Mouse (Mus musculus): ENCODE results near the gene Impad1. TPM values are rescaled to one million over a fixed set of nuclear protein-coding genes. Genes with fewer than 3 reads are reported as not detected.

The Impad1 gene
- polyA plus RNA-seq (2015; fragmentation: Nextera tagmentation; extraction: Ambion mirVana): 45.7 and 49.2 TPM in 2 replicates

DNA sequence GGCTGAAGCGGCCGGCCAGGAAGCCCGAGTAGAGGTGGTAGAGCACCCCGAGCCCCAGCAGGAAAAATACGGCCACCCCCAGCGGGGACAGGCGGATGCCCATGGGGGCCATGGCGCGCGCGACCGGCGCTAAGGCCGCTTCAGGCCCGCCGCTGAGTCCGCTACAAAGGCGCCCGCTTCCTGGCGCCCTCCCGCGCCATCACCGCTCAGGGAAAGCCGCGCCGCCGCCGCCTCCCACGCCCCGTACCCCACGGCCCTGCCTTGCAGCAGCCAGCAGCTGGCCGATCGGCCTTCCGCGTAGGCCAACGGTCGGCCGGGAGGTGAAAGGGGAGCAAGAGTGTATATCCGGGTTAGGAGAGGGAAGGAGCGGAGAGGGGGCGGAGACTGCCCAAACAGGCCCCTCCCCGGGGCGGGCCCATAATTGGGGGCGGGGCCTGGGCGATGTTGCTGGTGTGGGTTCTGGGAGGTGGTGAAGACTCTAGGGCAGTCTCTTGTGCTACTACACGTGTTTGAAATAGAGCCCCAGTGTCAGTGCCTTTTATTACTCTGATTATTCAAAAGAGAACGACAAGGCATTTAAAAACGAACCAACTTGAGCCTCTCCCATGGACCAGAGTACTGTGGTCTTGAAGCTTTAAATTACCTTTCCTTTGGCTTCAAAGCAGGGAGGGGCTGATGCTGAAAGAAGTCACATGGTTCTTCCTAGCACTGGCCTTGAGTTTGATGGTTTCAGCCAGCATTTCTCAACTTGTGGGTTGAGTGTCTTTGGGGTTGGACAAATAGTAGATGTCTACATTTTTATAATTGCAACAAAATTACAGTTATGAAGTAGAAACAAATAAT is at the start of gene Impad1:
Gene Impad1, minus strand, starts transcription at position 364 of the 843 bp plus-strand sequence.
- Histone ChIP-seq H3K4me2 (replicated peaks) (peak within 1 kb of the TSS; percentile 66), H3K9me3 (no peaks in the 10 kb centered on the region), H3K4me1 (peaks cover 22% of the 10 kb centered on the region), H3K4me3 (peak within 1 kb of the TSS; percentile 94), H3K27me3 (no peaks in the 10 kb centered on the region), H3K27ac (replicated peaks) (peak within 1 kb of the TSS; percentile 75), H3K9ac (replicated peaks) (peak within 1 kb of the TSS; percentile 95), H3K36me3 (peaks cover 6% of the 10 kb centered on the region; the same call in 1 of the 2 replicates)
- ATAC-seq (replicated peaks): peak; percentile 96
- under 1% methylated on average over 48 of the region's 48 CpGs for WGBS

DNA sequence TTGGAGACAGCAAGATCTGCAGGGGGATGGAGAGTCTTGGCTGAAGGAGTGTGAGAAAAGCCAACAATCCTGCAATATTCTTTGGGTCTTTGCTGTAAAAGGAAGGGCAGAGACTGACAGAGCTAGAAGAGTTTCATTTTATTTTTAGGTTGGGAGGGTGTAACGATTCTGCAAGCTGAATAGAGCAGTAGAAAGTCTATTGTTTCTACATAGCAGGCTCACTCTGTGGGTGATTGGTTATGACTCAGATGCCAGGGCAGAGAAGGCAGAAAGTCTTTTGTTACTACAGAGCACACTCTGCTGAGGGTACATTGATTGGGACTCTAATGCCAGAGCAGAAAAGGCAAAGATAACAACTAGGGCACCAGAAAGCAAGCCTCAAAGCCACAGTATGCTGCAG is 47.0 kb upstream of the Impad1 start:
- Histone ChIP-seq H3K4me1 (no peaks in the 10 kb centered on the region), H3K9me3 (no peaks in the 10 kb centered on the region), H3K36me3 (no peaks in the 10 kb centered on the region), H3K4me3 (no peak overlapping the region), H3K27me3 (no peaks in the 10 kb centered on the region), H3K27ac (replicated peaks) (no peak overlapping the region), H3K4me2 (replicated peaks) (no peak overlapping the region), H3K9ac (replicated peaks) (no peak overlapping the region)
- 8% methylated on average over 1 of the region's 1 CpGs for WGBS
- no peak; the same call in 1 of the 2 replicates for ATAC-seq (replicated peaks)

DNA sequence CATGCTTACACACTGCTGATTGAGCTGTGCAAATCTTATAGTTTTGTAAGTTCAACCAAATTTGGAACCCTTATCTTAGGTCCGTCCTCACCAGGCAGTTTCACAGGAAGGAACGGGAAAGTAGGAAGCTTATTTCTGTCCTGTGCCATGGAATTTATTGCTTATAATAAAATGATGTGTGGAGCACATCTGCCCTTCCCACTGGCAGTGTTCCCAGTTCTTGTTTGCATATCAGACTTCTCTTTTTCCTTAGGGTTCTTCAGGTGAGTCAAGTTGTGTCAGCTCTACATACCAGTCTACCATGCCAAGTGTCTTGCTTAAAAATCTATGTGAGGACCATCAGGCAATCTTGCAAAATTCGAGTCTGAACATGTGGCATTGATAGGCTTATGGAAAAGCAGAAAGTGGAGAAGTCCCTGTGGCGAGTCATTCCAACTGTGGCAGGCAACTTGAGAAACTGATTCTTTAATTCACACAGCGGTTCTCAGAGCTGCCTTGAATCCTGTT is 40.7 kb upstream of the Impad1 start:
- no peak for ATAC-seq (replicated peaks)
- Histone ChIP-seq H3K9ac (replicated peaks) (no peak overlapping the region), H3K27me3 (no peaks in the 10 kb centered on the region), H3K4me1 (no peaks in the 10 kb centered on the region), H3K4me3 (no peak overlapping the region), H3K9me3 (no peaks in the 10 kb centered on the region), H3K27ac (replicated peaks) (no peak overlapping the region), H3K4me2 (replicated peaks) (no peak overlapping the region), H3K36me3 (no peaks in the 10 kb centered on the region)
- WGBS: 86% methylated on average over 5 of the region's 5 CpGs

GRCm38 (mm10) chr4:4828131-4828530 is 35.0 kb upstream of the Impad1 start:
- Histone ChIP-seq H3K4me1 (no peaks in the 10 kb centered on the region), H3K4me3 (no peak overlapping the region), H3K4me2 (replicated peaks) (no peak overlapping the region), H3K9ac (replicated peaks) (no peak overlapping the region), H3K27ac (replicated peaks) (no peak overlapping the region), H3K36me3 (no peaks in the 10 kb centered on the region), H3K27me3 (no peaks in the 10 kb centered on the region), H3K9me3 (no peaks in the 10 kb centered on the region)
- 58% methylated on average over 2 of the region's 2 CpGs for WGBS
- ATAC-seq (replicated peaks): no peak

DNA sequence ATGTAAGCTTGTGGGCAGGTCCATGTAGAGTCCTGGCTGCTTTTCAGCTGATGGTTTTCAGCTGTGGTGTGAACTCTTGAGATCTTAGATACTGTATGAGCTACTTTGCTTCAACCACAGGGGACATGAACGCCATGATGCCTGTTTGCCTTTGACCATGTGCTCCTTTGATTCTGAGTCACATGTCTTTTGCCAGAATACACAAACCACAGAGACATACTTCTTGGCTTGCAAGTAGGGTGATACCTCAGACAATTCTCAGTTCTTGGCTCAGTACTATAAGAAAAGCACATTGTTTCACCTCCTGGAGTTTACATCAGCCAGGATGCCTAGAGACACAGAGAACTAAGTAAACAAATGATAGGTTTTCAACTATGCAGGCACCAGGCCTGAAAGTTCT is 29.0 kb upstream of the Impad1 start:
- H3K9ac ChIP-seq (replicated peaks): no peak overlapping the region
- no peak overlapping the region for H3K27ac ChIP-seq (replicated peaks)
- H3K36me3 ChIP-seq: no peaks in the 10 kb centered on the region
- ATAC-seq (replicated peaks): no peak
- H3K4me2 ChIP-seq (replicated peaks): no peak overlapping the region
- WGBS: 78% methylated on average over 1 of the region's 1 CpGs
- H3K4me1 ChIP-seq: no peaks in the 10 kb centered on the region
- H3K9me3 ChIP-seq: no peaks in the 10 kb centered on the region
- H3K27me3 ChIP-seq: no peaks in the 10 kb centered on the region
- H3K4me3 ChIP-seq: no peak overlapping the region

GRCm38 (mm10) chr4:4792141-4792991 is 789 bp downstream of the Impad1 start:
- Histone ChIP-seq H3K4me3 (peak overlapping the region; percentile 94), H3K27me3 (no peaks in the 10 kb centered on the region), H3K27ac (replicated peaks) (peak overlapping the region; percentile 75), H3K4me2 (replicated peaks) (peak overlapping the region; percentile 66), H3K9me3 (no peaks in the 10 kb centered on the region), H3K36me3 (peaks cover 15% of the 10 kb centered on the region; the same call in 1 of the 2 replicates), H3K4me1 (peaks cover 22% of the 10 kb centered on the region), H3K9ac (replicated peaks) (peak overlapping the region; percentile 95)
- peak; percentile 68 for ATAC-seq (replicated peaks)
- 1% methylated on average over 61 of the region's 61 CpGs for WGBS

GRCm38 (mm10) chr4:4791180-4791579 is 2.0 kb downstream of the Impad1 start:
- 94% methylated on average over 1 of the region's 1 CpGs for WGBS
- Histone ChIP-seq H3K9ac (replicated peaks) (peak overlapping the region; percentile 95), H3K4me3 (peak overlapping the region; percentile 94), H3K27me3 (no peaks in the 10 kb centered on the region), H3K36me3 (peaks cover 16% of the 10 kb centered on the region; the same call in 1 of the 2 replicates), H3K27ac (replicated peaks) (no peak overlapping the region), H3K9me3 (no peaks in the 10 kb centered on the region), H3K4me1 (peaks cover 22% of the 10 kb centered on the region), H3K4me2 (replicated peaks) (peak overlapping the region; percentile 66)
- no peak for ATAC-seq (replicated peaks)

DNA sequence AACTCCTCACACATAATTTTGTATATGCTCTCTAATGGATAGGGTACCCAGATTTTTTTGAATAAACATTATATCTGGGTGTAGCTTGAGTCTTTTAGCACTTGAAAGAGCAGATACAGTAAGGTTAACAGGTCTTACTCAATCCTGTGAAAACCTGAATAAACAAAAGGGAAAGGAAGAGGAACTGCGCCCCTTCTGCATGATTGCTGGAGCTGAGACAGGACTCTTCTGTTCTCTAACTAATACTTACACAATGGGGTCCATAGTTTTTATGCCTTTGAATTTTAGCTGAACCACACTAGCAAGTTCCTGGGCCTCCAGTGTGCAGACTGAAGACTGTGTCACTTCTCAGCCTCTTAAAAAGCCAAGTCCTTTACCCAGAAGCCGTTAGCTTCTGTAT is 8.0 kb downstream of the Impad1 start:
- Histone ChIP-seq H3K4me1 (peaks cover 3% of the 10 kb centered on the region; the same call in 1 of the 2 replicates), H3K4me3 (no peak overlapping the region), H3K27ac (replicated peaks) (no peak overlapping the region), H3K9me3 (peaks cover 13% of the 10 kb centered on the region; the same call in 1 of the 2 replicates), H3K27me3 (no peaks in the 10 kb centered on the region), H3K36me3 (peaks cover 28% of the 10 kb centered on the region; the same call in 1 of the 2 replicates), H3K9ac (replicated peaks) (no peak overlapping the region), H3K4me2 (replicated peaks) (no peak overlapping the region)
- WGBS: 86% methylated on average over 2 of the region's 2 CpGs
- no peak for ATAC-seq (replicated peaks)

DNA sequence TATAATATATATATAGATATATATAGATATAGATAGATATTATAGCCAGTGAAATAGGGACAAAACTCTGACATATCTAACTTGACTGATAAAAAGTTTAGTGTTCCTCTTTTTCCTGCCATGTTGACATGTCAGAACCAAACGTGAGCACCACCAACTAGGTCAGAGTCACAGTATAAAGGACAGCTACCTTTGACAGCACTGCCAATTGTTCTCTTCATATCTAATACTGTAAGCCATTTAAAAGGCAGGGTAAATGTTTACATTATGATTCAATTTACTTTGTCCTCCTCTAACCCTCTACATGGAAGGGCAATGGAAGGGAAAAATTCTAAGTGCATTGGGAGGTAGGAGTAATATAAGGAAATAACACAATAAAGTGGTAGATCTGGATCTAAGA is 8.8 kb downstream of the Impad1 start:
- no peak overlapping the region for H3K9ac ChIP-seq (replicated peaks)
- H3K4me1 ChIP-seq: no peaks in the 10 kb centered on the region
- H3K4me3 ChIP-seq: no peak overlapping the region
- H3K27me3 ChIP-seq: no peaks in the 10 kb centered on the region
- no peak for ATAC-seq (replicated peaks)
- H3K36me3 ChIP-seq: peaks cover 28% of the 10 kb centered on the region; the same call in 1 of the 2 replicates
- WGBS: 91% methylated on average over 1 of the region's 1 CpGs
- H3K27ac ChIP-seq (replicated peaks): no peak overlapping the region
- H3K9me3 ChIP-seq: peaks cover 13% of the 10 kb centered on the region; the same call in 1 of the 2 replicates
- H3K4me2 ChIP-seq (replicated peaks): no peak overlapping the region

DNA sequence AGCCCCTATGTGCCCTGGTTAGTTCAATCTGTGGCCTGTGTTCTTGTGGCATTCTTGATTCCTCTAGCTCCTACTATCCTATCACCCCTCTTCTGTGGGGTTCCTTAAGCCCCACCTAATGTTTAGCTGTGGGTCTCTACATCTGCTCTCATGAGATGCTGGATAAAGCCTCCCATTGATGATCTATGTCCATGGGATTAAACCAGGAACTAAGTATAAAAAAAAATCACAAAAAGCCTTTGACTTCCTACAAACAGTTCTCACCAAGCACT is 9.5 kb downstream of the Impad1 start:
- H3K4me1 ChIP-seq: no peaks in the 10 kb centered on the region
- peaks cover 23% of the 10 kb centered on the region; the same call in 1 of the 2 replicates for H3K36me3 ChIP-seq
- H3K27me3 ChIP-seq: no peaks in the 10 kb centered on the region
- H3K4me3 ChIP-seq: no peak overlapping the region
- no peak for ATAC-seq (replicated peaks)
- no peak overlapping the region for H3K9ac ChIP-seq (replicated peaks)
- peaks cover 13% of the 10 kb centered on the region; the same call in 1 of the 2 replicates for H3K9me3 ChIP-seq
- H3K4me2 ChIP-seq (replicated peaks): no peak overlapping the region
- H3K27ac ChIP-seq (replicated peaks): no peak overlapping the region

DNA sequence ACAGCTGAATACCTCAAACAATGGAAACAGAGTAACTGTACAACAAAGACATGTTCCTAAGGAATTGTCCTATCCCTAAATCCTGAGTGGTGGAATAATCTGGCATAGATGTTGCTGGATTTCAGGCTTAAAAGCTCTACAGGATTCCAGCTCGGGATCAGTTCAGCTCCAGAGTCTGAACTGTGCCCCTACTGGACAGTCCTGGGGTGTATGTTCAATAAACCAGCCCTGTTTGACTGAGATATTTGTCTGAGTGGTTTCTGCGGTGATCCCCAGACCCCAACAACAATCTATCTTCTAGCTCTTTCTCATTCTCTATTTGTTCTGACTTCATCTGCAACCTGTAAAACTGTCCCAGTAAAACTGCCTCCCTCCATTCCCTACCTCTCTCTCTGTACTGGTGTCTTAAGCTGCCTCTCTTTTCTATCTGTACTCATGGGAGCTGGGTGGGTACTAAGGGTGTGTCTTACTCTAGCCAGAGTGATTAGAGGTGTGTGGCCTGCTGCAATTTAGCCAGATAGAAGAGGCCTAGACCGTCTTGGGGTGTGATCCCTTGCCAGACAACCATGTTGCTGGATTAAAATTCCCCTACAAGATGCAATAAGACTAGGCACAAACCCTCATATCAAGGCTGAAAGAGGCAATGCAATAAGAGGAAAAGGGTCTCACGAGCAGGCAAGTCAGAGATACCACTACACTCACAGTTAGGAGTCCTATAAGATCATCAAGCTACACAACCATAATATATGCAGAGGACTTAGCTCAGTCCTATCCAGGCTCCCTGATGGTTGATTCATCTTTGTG is 10.1 kb downstream of the Impad1 start:
- ATAC-seq (replicated peaks): no peak
- no peaks in the 10 kb centered on the region for H3K4me1 ChIP-seq
- H3K9me3 ChIP-seq: peaks cover 13% of the 10 kb centered on the region; the same call in 1 of the 2 replicates
- no peaks in the 10 kb centered on the region for H3K27me3 ChIP-seq
- no peak overlapping the region for H3K9ac ChIP-seq (replicated peaks)
- WGBS: 95% methylated on average over 4 of the region's 4 CpGs
- no peak overlapping the region for H3K27ac ChIP-seq (replicated peaks)
- no peak overlapping the region for H3K4me3 ChIP-seq
- peaks cover 20% of the 10 kb centered on the region; the same call in 1 of the 2 replicates for H3K36me3 ChIP-seq
- no peak overlapping the region for H3K4me2 ChIP-seq (replicated peaks)

All from forebrain, embryonic 15.5 days (tissue).